Mouse (Mus musculus): ENCODE measurements around the gene Olfr557.

The Olfr557 gene

DNA sequence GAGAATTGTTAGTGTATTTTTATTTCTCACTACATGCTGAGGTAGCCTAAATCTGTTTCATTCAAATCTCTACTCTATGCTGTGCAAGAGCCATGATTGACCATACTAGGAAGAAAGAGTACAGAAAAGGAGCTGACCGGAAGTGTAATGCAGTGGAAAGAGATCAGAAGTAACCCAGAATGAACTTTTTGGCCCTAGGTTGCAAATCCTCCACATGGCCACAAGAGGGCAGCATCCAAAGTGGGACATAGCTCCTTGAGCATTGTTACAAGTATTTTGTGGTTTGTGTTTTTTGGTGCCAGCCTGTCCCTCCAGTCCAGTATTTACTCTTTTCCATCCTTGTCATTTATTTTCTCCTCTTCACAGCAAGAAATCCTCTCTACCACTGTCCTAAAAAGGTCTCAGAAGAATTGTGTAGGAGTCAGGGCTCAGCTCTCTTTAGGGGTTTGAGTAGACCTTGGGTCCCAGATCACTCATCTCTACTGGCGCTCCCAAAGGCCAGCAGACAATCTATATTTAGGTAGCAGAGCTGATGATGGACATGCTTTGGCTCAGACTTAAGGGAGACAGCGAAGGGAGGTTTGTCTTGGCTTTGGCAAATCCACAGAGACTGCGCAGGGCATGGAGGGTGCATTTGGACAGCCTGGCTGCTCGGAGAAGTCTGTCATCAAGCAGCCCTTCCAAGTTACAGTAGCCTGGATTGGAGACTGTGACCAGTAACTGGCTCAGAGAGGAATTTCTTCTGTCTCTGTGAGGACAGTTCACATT, at the start of gene Olfr557:
Gene Olfr557, plus strand, starts transcription at position 553 of the 768 bp plus-strand sequence.
- DNase-seq (ENCODE audit: low spot score): peak; percentile 60

DNA sequence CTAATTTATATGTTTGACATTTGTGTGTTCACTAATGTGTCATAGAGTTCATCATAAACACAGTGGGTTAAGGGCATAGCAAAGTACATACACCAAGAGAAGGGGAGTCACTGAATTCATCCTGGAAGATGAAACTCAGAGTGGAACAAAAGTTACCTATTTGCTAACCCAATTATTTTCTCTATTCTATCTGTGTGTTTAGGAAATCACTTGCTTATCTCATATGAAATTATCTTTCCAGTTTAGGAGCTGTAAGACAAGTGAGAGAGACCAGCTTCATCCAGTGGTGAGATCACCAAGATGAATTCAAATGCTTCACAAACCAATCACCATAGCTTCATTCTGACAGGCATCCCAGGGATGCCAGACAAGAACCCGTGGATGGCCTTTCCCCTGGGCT, 37.2 kb upstream of the Olfr557 start, which contains the start of gene Olfr555:
Gene Olfr555, plus strand, starts transcription at position 301 of the 400 bp plus-strand sequence.
- DNase-seq (ENCODE audit: low spot score): no peak

DNA sequence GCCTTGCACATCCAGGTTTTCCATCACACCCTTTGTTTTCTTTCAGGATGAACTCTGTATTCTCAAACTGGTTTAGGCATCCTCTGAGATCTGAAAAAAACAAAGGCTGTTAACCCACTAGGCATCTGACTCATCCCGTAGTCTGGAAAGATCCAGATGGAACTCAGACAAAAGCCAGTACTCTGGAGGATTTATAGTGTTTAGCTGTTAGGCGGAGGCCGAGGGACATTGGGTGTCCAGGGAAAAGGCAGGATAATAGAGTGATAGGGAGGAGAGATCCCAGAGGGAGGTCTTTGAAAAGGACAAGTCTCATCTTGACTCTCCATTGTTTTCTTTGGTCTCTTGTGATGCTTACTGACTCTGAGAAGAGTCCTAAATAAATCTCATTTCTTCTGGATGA, 31.1 kb upstream of the Olfr557 start, which contains the start of gene Olfr556:
Gene Olfr556, plus strand, starts transcription at position 301 of the 400 bp plus-strand sequence.
- DNase-seq (ENCODE audit: low spot score): no peak

DNA sequence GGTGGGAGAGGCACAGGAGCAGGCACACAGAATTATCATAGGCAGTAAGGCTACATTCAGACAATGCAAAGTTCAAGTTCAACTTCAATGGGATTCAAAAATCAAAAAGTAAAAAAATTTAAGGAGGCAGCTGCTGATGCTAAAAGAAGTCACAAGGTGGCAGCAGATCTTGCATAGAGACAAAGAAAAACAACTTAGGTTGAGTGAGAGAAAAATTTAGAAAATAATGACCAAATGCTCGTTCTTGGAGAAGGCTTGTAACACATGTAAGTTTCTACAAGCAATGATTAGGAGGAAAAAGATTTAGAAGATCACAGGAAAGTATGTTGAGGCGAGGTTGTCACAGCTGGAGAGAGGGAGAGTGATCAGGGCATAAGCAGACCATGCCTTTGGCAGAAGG, 30.3 kb upstream of the Olfr557 start:
- no peak for DNase-seq (ENCODE audit: low spot score)

DNA sequence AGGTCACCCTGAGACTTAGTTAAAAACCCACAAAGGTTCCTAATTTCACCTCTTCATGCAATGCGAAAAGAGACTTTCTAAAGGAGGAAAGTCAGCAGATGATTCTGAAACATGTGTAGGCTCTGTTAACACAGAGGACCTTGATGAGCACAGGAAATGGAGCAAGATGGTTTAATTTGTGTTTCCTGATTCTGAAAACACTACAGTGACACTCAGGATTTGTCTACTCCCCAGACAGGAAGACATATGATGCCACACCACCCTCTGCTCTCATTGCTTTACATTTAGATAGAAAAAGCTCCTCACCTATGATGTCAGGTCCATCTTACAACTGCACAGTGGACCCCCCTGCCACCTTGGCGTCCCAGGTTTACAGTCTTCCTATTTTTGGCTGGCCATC, 19.5 kb upstream of the Olfr557 start:
- no peak for DNase-seq (ENCODE audit: low spot score)

DNA sequence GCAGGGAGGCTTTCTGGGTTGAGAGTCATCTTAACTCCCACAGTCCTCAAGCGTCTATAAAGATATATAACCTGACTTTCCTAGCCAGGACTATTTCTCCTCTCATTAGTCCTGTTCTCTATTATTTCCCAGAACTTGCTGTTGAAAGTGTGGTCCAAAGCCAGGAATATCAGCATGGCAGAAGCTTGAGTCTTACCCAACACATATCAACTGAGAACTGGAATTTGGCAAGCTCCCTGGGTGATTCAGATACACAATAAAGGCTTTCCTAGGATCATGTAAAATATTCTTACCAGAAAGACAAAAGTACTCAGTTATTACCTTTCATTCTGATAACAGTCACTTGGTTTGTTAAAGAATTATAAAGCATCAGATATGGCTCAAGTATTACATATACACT, 13.8 kb upstream of the Olfr557 start:
- no peak for DNase-seq (ENCODE audit: low spot score)

DNA sequence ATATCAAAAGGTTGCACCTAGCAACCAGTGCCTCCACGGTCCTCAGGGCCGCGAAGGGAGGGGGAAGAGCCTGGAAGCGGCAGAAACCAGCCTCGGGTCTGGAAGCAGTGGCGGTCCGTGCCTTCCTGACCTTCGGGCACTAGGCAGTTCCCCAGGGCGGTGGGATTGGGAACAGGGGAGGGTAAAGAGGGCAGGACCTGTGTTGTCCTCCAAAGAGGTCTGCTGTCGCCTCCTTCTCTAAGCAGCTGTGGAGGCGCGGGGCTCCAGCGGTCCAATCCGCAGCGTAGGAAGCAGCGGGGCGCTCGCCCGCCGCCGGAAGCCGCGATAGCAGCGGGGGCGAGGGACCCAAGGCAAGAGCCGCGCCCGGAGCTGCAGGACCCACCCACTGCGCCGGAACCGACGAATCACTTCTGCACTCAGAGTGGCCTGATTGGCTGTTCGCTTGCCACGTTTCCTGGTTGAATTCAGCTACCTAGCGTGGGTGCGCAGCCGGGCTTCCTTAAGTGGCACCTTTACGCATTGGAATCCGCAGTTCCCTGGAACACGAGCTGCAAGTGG, 8.7 kb upstream of the Olfr557 start, which contains the start of gene Trim68:
Gene Trim68, minus strand, starts transcription at position 384 of the 558 bp plus-strand sequence.
- DNase-seq (ENCODE audit: low spot score): peak; percentile 88

DNA sequence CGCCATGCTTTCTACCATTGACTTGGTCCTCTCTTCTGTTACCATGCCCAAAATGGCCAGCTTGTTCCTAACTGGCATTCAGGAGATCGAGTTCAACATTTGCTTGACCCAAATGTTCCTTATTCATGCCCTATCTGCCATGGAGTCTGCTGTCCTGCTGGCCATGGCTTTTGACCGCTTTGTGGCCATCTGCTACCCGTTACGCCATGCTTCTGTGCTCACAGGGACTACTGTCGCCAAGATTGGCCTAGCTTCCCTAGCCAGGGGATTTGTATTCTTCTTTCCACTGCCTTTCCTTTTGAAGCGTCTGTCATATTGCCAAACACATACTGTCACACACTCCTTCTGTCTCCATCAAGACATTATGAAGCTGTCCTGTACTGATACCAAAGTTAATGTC, 2.8 kb downstream of the Olfr557 start:
- DNase-seq (ENCODE audit: low spot score): no peak

DNA sequence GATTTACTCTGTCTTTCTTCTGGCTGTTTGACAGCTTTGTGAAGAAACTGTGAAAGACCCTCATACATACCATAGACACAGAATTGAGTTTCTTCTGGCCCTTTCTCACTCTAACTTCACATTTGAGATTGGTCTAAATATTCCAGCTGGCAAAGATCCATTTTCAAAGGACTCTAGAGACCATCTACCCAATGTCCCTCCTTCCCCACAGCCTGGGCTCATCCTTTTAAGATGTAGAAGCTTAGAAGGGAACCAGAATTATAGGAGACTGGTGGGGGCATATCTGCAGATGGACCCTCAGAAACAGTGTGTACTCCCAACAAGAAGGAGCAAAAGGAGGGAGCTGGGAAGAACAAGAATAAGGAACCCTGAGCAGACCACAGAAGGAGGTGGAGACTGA, 6.2 kb downstream of the Olfr557 start, which contains the start of gene Olfr558:
Gene Olfr558, plus strand, starts transcription at position 301 of the 400 bp plus-strand sequence.
- DNase-seq (ENCODE audit: low spot score): no peak

DNA sequence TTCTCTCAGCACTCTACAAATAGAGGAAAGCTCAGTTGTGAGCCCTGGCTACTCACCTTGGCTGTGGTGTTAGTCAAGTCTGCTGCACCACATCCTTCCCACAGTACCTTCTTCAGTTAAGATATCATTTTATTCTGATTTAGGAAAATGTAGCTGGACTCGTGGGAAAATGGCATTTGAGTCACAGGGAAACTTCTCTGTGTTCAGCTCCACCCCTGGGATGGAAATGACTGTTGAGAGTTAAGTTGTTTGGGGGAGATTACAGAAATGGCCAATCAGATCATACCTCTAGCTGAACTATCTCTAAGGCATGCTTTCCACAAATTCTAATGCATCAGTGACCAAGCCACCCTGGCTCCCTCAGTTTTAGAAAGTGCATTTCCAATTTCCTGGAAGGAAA, 23.3 kb downstream of the Olfr557 start, which contains the start of gene Olfr33:
Gene Olfr33, minus strand, starts transcription at position 101 of the 400 bp plus-strand sequence.
- no peak for DNase-seq (ENCODE audit: low spot score)

DNA sequence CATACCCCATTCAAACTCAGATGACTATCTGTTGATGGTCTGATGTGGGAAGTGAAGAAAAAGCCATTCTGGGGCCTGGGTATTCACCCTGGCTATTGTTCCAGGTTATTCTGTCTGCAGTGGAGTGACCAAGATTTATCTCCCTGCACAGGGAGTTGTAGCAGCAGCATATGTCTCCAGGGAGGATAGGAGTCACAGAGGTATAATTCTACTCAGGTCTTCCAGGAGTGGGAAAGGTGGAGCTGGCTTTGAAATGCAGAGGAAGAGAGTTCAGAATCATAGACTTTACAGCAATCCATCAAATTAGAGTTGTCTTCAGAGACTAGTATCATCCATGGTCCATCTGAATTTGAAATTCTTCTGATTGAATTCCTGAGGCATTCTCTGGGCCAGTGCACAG, 31.7 kb downstream of the Olfr557 start, which contains the start of gene Olfr559:
Gene Olfr559, minus strand, starts transcription at position 101 of the 400 bp plus-strand sequence.
- DNase-seq (ENCODE audit: low spot score): no peak

DNA sequence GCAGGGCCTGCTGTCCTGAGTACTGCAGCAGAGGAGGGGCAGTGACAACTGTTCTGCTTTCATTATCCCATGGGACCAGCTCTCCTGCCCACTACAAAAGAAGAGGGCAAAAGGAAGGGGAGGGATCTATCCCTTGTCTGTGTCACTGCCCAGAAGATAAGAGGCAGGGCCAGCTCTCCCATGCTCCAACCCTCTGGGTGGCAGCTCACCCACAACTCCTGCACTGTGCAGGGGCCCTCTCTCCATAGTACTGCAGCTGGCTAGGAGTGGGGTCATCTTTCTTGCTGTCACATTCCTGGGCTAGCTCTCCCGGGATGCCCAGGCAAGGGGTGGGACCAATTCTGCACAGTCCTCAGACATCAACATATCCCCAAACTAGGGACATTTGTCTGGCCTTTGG, 38.1 kb downstream of the Olfr557 start:
- DNase-seq (ENCODE audit: low spot score): no peak

DNA sequence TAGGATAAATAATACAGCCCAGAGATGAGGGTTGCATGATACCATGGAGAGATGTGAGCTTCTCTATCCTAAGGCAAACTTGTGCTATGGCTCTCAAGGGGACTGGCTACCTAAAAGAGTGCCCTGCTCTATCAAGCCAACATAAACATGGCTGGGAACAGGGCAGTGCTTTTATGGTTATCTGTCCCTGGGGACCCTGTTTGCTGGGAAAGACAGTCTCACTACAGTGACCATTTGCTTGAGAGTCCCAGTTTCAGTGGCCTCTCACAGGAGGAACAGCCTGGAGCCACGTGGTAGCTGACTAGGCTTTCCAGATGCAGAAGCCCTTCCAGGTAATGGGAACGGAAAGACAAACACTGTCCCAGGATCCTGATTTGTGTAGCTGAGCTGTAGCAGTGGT, 42.0 kb downstream of the Olfr557 start:
- DNase-seq (ENCODE audit: low spot score): no peak
